Mouse (Mus musculus) megakaryocyte progenitor cell, adult 5-6 weeks (primary cell): Measurements from ENCODE around the gene Gpr37l1. TPM values are rescaled to one million over a fixed set of nuclear protein-coding genes. Genes with fewer than 3 reads are reported as not detected.
"Not testable (repeated sequence)": the region's sequence is repeated elsewhere in the genome, so short reads cannot be mapped to it uniquely, and the experiment has no call there.

ENCODE experiments used
- ATAC-seq: replicated peaks from 2 replicates; pipeline ENCODE4 v1.8.0; 2016; ENCODE audit warnings: mild to moderate bottlenecking, moderate TSS enrichment, inconsistent platforms; ENCODE audit not compliant: poor library complexity
- total RNA-seq, 2 experiments: library from RNA; stranded (forward) in 1 of 2; stranded (reverse) in 1 of 2; fragments of 157-497, 149-512 nt in 1 of 2; fragments of 200-1000 nt in 1 of 2; gene quantifications; 2 replicates each; pipeline versions ENCODE4 v1.2.3 to v1.2.4; 2015 to 2017

Gpr37l1 gene
- total RNA-seq (2015) (not detected in 2 replicates), total RNA-seq (2017) (not detected in 2 replicates)

- ATAC-seq, result 0 out of 2 replicates have a peak, but pooled peaks have one; percentile 17
Measured at GRCm38 (mm10) chr1:135167435-135167834, at the start of gene Gpr37l1. Gpr37l1 (minus strand) TSS chr1:135167681.

- ATAC-seq, result no peak
Measured at GRCm38 (mm10) chr1:135213772-135214640, 46.5 kb upstream of the Gpr37l1 start.

- ATAC-seq, result no peak
Measured at GRCm38 (mm10) chr1:135210421-135210820, 42.9 kb upstream of the Gpr37l1 start.

- ATAC-seq, result no peak; the same call in 1 of the 2 replicates
Measured at GRCm38 (mm10) chr1:135208716-135209115, 41.2 kb upstream of the Gpr37l1 start.

GRCm38 (mm10) chr1:135206586-135207339 lies 39.3 kb upstream of the Gpr37l1 start:
- ATAC-seq, result no peak

GRCm38 (mm10) chr1:135205257-135205656 lies 37.8 kb upstream of the Gpr37l1 start:
- ATAC-seq, result no peak

- peak; percentile 94 for ATAC-seq
Measured at GRCm38 (mm10) chr1:135204196-135205126, 37.0 kb upstream of the Gpr37l1 start.

GRCm38 (mm10) chr1:135200400-135200799 lies 32.9 kb upstream of the Gpr37l1 start:
- ATAC-seq, result no peak

GRCm38 (mm10) chr1:135199014-135199819 lies 31.7 kb upstream of the Gpr37l1 start:
- ATAC-seq, result peak; percentile 85

- ATAC-seq, result no peak
Measured at GRCm38 (mm10) chr1:135198412-135198811, 30.9 kb upstream of the Gpr37l1 start.

GRCm38 (mm10) chr1:135195907-135196440 lies 28.5 kb upstream of the Gpr37l1 start:
- ATAC-seq, result no peak

- not testable (repeated sequence) for ATAC-seq
Measured at GRCm38 (mm10) chr1:135194335-135194734, 26.9 kb upstream of the Gpr37l1 start.

GRCm38 (mm10) chr1:135189186-135189585 lies 21.7 kb upstream of the Gpr37l1 start:
- ATAC-seq, result no peak

GRCm38 (mm10) chr1:135188197-135188596 lies 20.7 kb upstream of the Gpr37l1 start:
- ATAC-seq, result no peak

GRCm38 (mm10) chr1:135187016-135187415 lies 19.5 kb upstream of the Gpr37l1 start:
- not testable (repeated sequence) for ATAC-seq

- no peak for ATAC-seq
Measured at GRCm38 (mm10) chr1:135186427-135186826, 18.9 kb upstream of the Gpr37l1 start.

- no peak for ATAC-seq
Measured at GRCm38 (mm10) chr1:135185936-135186335, 18.5 kb upstream of the Gpr37l1 start.

GRCm38 (mm10) chr1:135183941-135184570 lies 16.6 kb upstream of the Gpr37l1 start:
- no peak for ATAC-seq

- no peak for ATAC-seq
Measured at GRCm38 (mm10) chr1:135183448-135183847, 16.0 kb upstream of the Gpr37l1 start.
